Mouse (Mus musculus): ENCODE results near the gene Cinp. TPM values are rescaled to one million over a fixed set of nuclear protein-coding genes. Genes with fewer than 3 reads are reported as not detected.
"Not testable (repeated sequence)": the region's sequence is repeated elsewhere in the genome, so short reads cannot be mapped to it uniquely, and the experiment has no call there.

Cinp gene
- total RNA-seq, 4 experiments from 2014 or later = 21.7 to 28.5 (median 27.8) TPM

DNA sequence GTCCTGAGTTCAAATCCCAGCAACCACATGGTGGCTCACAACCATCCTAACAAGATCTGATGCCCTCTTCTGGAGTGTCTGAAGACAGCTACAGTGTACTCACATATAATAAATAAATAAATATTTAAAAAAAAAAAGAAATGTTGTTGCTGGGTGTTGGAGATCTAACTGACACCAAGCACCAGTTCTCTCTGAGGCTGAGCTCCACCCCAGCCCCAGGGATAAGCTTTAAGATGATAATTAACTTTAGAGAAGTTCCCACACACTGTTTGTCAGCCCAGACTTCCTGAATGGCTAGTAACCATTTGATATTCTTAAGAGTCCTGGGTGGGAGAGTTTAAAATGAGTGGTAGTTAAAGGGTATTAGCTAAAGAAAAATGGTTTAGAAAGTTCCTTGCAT, 28.7 kb downstream of the Cinp start:
- no peak for DNase-seq (ENCODE audit: low spot score)

DNA sequence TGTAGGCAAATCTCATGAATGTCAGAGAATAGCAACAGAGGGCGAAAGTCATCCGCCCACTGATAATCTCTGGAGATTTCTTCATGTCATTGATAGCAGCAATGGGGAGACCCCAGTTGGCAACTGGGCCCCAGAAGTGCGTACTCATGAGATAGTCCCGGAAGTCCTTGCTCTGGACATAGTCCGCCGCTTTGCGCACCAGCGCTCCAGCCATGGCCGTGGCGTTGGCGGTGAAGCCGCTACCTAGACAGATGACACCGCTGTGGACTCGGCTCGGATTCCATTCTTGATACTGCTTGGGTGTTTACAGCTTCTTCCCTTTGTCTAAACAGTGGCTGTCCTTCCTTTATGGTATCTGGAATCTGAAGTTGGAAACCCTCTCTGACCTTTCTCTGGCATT, 30.3 kb downstream of the Cinp start:
- not testable (repeated sequence) for DNase-seq (ENCODE audit: low spot score)

DNA sequence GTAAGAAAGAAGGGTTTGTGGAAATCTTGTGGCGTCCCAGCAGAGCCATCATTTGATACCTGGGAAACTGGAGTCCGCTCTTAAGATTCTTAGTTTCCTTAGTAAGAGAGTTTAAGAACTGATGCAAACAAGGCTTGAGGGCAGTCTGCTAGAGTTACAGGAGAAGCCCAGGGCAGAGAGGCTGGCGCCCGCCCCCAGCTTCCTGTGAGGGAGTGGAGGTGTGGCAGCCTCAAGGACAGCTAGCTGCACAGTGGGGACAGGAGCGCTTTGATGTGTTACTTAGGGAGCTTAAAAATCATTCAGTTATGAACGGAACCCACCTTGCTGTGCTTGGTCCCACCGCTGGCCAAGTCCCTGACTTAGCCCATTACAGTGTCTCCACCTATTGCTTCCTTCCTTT, 31.7 kb downstream of the Cinp start:
- no peak for DNase-seq (ENCODE audit: low spot score)

DNA sequence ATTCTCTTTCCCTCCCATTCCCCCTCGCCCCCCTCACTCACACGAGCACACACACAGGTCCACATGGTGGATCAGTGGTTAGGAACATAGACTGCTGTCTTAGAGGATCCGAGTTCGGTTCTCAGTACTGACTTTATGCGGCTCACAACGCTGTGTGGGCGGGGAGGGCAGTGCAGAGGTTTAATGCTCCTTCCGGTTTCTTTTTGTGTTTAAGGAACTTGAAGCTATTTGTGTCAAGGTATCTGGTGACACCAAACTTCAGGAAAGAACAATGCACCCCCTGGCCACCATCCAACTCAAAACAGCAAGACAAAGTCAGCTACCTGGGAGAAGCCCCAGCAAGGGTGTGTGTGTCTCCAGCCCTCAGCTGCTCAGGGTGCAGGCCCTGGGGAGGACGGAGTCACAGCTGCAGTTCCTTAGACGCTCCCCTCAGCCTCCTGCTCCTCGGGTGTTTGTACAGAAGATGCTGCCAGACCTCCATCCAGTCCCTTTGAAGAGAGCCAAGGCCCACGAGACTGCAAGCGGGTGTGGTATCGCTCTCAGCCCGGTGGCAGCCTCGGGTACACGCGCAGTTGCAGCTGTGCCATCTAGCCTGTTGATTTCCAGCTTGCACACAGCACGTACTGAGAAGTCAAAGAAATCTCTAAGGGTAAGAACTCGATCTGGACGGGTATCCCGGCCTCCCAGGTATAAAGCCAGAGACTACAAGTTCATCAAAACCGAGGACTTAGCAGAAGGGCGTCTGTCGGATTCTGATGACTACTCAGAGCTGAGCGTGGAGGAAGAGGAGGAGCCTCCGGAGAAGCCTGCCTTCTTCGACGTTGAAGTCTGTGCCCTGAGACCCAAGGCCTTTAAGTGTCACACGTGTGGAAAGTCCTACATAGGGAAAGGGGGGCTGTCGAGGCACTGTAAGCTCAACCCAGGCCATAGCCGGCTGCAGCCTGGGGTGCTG, 33.9 kb downstream of the Cinp start:
- no peak for DNase-seq (ENCODE audit: low spot score)

DNA sequence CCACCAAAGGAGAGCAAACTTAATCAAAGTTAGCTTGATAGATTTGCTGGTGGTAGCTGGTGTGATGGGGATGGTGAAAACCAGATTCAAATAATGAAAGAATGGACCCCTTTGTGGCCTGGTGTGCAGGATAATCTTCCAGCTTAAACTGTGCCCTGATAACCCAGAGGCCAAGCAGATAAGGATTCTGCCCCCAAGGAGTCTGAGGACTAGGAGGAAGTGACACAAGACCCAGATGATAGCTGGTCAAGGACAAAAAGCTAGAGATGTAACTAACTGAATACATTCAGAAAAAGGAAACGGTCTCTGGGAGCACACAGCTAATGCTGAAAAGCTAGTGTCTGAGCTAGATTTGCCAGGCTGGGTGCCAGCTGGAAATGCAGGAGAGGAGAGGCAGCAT, 37.0 kb downstream of the Cinp start:
- DNase-seq (ENCODE audit: low spot score) = no peak

DNA sequence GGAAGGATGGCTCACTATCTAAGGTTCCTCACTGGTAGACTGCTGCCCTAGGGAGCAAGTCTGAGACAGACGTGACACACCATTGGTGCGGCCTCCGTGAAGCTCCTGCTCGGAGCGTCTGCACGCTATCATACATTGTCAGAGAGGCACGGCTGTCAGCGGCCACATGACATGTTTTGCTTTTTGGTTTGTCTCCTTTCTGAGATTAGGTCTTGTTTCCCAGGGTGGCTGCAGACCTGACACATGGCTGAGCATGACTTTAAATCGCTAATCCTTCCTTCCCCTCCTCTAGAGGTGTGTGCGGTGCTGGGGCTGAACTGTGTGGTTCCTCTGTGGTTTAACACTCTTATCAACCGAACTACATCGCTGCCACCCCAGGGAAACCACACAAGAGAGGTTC, 37.5 kb downstream of the Cinp start:
- no peak for DNase-seq (ENCODE audit: low spot score)

DNA sequence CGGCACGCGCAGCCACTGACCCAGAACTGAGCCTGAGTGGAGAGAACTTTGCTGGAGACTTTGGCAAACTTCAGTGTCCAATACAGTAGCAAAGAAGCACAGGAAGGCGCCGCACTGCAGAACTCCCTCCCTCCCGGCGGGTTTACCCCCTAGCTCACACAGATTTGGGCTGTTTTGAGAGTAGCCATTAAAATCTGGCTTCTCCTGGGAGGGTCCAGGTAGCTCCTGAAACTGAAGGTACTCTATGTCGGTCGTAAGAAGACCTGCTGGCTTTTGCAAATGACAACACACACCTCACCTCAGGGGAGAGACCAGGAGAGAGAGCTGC, 38.1 kb downstream of the Cinp start:
- DNase-seq (ENCODE audit: low spot score) = no peak

DNA sequence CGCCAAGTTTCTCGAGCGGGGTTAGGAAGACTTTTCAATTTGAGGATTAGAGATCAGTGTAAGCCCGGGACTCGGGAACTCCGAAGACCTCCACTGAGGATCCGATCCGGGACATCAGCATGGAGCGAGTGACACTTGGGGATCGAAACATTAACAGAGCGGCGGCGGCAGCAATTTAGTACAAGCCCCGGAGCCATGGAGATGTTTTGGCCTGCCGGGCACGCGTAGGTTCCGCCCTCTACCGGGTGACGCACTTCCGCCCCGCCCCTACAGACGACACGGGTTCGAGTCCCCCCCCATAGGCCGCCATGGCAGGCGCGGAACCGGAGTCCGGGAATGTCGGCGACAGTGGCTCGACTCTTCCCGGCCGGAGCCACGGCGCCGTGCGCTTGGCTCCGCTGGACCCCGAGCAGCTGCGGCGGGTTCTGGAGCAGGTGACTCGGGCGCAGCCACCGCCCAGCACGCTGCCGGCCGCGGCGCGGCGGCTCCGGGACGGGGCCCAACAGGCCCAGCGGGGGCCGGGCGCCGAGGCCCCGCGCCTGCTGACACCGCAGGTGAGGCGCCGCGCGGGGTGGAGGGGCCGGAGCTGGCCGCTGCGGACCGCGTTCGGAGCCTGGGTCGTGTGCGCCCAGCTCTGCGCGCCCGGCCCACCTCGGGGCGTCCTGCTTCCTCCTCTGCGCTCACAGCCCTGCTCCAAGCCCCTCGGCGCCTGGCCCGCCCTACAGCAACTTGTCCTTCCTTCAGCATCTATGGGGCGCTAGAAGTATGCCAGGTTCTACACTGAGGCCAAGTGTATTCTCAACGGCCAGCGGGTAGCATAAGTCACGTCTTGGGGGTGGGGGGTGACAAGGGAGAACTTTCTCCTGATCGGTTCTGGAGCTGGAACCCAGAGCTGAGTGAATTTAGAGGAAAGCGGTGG, 38.7 kb downstream of the Cinp start, which contains the start of gene Zfp839:
Zfp839 (plus strand) TSS at position 244 of the 919 bp plus-strand sequence.
- DNase-seq (ENCODE audit: low spot score) = peak; percentile 86

DNA sequence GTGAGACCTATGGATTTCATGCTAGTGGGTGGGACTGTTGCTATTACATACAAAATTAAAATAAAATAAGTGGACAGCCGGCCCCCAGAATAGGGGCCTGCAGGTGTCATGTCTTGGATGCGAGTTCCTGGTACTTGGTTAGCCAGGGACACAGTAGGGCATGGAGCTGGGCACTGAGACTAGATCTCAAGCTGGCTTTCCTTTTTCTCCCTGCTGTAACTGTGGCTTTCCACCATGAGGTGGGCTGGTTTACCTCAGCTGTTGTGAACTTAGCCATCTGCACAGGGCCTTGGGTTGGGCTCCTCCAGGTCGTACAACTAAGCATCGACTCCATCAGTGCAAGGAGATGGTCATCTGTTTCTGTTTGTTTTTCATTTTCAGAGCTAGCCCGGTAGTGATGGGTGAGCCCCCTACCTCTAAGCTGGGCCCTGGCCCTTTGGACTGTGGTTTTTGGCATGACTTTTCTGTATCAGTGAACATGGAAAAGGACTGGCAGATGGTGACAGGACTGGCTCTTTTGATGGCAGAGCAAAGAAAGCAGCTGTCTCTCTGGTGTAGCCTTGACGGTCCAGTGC, 42.7 kb downstream of the Cinp start:
- no peak for DNase-seq (ENCODE audit: low spot score)

DNA sequence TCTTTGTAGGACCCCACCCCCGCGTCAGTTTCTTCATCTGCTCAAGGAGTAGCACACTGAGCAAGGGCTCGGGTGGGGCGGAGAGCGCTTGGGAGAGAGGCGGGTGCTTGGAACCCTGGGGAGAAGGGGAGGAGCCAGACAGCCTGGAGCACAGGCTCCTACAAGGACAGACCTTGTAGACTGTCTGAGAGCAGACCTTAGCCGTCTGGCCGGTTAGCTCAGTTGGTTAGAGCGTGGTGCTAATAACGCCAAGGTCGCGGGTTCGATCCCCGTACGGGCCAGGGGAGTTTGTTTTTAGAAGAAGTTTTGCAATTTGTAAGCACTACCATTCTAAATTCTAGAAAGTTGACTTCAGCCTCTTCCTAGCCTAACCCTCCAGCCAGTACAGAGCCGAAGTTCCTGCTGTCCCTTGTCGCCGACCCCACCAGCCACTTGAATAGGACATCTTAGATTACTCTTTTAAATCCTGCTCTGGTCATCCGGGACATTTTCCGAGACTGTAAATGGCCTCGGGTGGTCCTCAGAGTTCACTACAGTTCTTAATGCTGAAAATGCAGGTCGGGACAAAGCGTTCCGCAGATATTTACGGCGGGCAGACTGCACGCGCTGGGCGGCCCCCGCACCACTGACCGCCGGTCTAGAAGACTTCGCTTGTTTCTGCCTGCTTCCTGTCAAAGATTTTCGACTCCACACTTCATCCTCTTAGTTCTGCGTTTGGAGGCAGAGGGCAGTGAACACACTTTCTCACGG, 43.6 kb downstream of the Cinp start:
- peak; percentile 96 for DNase-seq (ENCODE audit: low spot score)

DNA sequence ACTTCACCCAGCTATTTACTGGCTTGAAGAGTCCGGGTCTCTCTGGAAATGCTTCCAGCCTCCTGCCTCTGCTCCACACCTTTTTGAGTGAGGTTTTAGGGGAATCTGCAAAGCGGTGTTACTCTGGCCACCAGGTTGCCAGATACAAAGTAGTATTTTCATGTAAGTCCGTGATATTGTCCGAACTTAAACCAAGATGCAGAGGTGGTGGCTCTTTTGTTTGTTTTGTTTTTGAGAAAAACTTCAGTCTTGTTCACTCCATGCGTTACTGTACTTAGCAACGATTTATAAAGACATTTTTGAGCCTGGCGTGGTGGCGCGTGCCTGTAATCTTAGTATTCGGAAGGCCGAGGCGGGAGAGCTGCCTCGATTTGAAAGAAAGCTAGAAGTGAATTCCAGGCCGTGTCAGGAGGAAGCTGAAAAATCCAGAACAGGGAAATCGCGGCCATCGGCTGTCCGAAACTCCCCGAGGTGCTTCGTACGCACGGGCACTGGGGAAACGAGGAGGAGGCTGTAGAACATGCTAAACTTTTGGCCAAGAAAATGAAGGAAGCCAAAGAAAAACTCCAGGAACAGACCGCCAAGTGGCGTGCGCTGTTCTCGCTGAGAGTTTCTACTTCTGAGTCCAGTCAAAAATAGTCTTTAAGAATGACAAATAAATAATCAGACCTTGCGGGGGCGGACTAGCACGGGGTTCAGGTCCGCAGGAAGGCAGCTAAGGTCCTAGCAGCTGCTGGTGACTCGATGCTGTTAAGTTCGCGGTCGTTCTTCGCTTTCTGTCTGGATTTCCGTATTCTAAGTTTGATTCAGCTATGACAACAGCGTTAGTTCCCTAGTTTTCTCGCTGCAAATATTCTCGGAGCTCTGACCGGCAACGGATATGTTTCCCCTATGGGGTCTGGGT, 44.5 kb downstream of the Cinp start:
- DNase-seq (ENCODE audit: low spot score) = no peak

DNA sequence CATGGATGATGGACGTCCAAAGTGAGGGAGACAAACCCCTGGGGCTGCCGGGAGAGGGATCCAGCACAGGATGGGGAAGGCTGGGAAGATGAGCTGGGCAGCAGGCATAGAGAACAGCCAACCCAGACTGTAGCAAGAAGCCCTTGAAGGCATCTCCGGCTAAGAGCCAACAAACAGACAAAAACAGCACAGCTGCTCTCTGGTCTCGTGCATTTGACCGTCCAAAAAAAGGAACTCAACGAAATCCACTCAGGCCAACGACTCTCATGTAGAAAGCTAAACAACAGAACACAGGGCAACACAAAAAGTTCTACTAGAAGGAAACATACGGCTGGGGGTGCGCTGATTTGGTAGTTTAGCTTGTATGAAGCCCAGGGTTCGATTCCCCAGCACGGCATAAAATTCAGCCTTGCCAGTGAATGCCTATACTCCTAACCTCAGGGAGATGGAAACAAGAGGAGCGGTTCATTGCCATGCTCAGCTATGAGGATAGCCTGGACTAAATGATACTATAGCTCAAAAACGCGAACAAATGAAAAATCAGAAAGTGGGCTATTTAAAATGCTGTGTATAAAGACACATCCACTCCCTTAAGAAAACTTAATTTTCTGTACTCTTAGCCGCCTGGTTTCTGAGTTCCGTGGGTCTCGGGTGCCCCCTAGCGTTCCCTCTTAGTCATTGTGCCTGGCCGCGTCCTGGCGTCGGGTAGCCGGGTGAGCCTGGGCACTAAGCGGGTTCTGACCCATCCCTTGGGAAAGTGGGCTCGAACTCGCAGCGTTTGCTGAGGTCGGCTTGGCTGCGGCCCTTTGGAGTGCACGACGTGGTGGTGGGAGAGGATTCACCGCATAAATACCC, 45.5 kb downstream of the Cinp start:
- peak; percentile 91 for DNase-seq (ENCODE audit: low spot score)

DNA sequence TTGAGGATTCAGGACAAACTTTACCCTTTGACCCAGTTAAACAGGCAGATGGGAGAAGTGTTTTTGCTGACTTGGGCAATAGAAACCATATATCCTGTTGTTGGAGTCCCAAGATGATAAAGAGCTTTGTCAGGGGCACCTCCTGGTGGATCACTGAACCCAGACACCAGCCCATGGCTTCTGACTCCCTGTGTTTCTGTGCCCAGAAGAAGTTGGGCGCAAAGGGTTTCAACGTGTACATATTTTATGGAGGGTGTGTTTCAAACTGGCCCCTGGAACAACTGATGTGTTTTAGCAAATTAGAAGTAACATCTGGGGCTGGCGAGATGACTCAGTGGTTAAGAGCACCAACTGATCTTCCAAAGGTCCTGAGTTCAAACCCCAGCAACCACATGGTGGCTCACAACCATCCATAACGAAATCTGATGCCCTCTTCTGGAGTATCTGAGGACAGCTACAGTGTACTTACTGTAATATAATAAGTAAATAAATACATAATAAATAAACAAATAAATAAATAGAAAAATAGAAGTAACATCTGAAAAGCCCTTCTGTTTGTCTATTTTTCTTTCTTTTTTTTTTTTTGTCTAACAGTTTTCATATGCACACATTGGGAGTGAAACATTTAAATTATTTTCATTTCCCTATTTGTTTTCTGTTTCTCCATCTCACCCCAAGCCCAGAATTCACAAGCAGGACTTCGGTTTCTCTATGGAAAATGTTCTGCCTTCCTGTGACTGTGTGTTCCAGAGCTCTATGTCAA, 47.0 kb downstream of the Cinp start:
- DNase-seq (ENCODE audit: low spot score) = no peak

DNA sequence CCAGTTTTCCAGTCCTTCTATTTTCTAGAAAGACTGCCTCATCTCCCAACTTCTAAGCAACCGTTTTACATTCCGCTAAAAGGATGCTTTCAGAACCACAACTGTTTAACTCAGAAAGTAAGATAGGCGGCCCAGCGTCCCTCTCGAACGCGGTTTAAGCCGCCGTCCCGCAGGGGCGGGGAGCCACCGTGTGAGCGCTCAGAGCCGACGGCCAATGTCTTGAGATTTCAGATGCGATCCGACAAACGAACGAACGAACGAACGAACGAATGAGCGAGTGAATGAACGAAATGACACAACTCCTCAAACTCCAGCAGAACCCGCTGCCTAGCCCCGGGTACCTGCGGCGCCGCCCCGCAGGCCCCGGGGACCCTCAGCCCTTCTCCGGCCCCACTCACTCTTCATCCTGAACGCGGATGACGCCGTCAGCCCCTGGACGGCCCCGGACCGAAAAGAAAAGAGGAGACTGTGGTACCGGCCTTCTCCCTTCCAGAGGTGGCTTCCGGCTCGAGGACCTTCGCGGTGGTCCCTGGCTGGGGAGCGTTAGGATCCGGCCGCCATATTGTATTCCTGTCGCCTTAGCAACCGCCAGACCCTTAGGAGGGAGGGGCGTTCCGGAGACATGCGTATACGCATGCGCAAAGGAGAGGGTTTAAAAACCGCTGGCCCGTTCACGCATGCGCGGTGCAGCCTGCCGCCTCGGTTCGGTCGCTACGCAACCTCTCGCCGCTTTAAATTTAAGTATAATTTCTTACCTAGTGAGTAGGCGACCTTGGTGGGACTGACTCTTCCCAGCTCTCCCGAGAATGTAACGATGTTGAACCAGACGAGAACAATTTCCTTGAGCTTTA, 48.4 kb downstream of the Cinp start, which contains the start of gene Mok:
Mok (minus strand) TSS at position 592 of the 851 bp plus-strand sequence.
- peak; percentile 98 for DNase-seq (ENCODE audit: low spot score)

DNA sequence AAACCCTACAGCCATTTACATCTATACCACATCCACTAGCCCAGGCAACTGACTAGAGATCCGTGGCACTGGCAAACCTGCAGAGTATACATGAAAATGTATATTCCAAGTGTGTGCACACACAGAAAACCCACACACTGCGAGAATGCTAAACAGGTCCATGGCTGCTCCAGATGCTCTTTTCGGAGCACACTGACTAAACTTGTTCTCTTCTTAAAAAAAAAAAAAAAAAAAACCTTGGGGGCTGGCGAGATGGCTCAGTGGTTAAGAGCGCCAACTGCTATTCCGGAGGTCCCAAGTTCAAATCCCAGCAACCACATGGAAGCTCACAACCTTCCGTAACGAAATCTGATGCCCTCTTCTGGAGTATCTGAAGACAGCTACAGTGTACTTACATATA, 51.1 kb downstream of the Cinp start:
- no peak for DNase-seq (ENCODE audit: low spot score)

DNA sequence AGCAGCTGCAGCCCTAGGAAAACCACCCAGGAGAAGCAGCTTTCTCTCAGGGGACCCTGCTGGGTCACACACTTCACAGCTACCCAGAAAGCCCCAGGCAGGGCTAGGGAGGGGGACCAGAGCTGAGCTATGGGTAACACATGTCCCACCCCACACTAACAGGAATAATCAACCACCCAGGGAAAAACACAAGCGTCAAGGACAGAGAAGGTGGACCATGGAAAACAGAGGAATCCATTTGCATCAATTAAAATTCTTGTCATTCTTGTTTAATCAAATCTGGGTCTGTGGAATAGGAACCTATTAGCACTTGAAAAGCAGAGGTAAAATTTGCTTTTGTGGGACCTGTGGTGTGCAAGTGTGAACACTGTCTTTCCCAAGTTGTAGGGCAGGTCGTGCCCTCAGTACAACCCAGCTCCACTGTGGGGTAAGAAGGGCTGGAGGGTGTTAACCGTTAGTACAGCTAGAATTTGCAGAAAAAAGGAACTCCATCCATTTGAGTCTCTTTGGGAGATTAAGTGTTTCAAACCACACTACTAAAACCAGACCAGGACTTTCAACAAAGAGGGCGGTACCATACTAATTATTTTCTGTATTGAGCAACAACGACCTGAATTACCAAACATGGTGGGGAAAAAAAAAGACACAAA, 51.6 kb downstream of the Cinp start:
- DNase-seq (ENCODE audit: low spot score) = no peak

DNA sequence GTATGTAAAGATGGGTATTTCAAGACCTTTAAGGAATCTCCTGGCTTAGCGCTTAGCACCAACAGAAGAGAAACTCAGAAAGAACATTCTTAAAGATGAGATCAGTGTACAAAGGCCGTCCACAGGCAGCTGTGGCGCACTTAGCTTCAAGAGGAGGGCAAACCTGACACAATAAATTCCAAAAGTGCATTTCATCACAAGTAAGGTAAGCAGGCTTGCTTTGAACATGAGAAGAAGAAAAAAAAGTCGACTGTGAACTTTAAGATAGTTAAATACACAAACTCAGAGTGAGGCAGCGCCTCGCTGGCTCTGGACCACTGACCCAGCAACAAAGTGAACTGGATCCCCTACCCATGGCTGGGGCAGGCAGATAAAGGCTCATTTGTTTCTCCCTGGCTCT, 52.2 kb downstream of the Cinp start:
- no peak for DNase-seq (ENCODE audit: low spot score)
